Mouse (Mus musculus) yolk sac, embryonic 10.5 days (tissue): ENCODE measurements around the gene Tex46.

Experiments used
- DNase-seq: peaks from one replicate; pipeline ENCODE4 v3.0.0-alpha.2; 2017; ENCODE audit warnings: low spot score

Tex46 gene

DNA sequence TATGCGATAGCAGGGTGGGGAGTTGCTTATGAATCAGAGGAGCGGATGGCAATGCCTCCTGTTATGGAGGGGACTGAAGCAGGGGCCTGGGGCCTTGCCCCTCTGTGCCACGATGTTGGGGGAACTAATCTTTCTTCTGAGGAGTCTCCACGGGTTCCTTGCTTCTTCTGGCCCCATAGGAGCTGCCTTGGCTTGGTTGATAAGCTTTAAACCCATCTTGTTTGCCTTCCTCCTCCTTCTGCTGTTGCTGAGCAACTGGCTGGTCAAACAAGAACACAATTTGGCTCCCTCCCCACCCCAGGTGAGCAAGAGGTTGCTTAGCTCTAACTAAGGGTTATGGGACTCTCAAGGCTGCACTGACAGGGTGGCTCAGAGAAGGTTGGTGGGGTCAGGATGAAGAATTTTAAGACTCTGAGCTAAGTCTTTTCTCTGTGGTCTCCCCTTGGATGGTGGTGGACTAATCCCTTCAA lies at the start of gene Tex46:
Tex46 (plus strand) TSS at position 51 of the 470 bp plus-strand sequence.
- no peak for DNase-seq

DNA sequence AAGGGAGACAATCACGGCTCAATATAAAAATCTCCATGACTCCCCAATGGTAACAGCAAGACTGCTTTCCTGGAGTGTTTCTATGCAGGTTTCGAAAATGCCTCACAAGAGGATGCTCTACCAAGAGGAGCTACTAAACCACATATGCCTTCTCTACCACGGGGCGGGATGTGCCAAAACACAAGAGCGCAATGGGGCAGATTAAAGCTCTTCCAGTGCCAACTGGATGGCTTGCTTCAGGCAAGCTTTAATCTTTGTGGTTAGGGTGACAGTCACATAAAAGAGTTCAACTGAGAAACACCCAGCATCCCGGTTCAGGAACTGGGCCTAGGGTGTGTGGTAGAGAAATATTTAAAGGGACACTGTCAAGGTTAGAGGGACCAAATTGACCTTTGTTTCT lies 47.5 kb upstream of the Tex46 start:
- no peak for DNase-seq

DNA sequence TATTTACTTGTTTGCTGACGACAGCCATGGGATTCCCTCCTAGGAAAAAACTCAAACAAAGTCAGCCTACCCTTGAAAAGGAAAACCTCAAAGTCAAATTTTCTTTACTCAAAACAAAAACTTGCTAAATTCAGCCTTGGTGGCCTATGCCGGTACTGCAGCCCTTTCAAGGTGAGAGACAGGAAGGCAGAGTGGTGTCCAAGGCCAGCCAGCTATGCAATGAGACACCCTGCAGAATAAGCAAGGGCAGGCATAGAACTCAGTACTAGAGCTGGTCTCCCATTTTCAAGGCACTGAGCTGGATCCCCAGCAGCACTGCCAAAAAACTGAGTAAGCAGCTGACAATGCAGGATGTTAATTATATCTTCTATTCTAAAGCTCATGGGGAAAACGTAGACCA lies 41.6 kb upstream of the Tex46 start:
- DNase-seq: no peak

DNA sequence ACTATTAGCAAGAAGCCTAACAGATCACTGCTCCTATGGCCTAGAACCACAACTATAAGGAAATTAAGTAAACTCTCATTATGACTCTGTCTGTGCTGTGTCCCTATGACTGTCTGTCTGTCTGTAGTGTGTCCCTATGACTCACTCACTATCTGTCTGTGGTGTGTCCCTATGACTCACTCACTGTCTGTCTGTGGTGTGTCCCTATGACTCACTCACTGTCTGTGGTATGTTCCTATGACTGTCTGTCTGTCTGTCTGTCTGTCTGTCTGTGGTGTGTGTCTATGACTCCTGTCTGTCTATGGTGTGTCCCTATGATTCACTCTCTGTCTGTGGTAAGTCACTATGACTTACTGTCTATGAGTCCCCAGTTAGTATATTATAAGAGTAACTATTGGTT lies 40.2 kb upstream of the Tex46 start:
- no peak for DNase-seq

DNA sequence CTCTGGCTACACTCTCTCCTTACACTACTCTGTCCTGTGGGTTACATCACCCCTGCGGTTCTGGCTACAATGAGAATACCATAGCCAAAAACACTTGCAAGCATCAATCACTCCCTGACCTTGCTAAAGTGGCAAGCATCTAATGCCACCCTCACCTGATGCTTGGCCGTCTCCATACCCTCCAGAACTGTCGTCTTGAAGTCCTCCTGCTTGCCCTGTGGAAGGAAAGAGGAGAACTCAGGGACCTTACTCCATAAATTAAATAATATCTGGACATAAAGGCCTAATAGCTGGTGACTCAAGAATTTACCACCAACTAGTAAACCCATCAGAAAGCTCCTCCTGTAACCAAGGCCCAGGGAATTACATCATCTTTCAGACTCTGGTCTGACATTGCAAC lies 28.4 kb upstream of the Tex46 start:
- DNase-seq: no peak

DNA sequence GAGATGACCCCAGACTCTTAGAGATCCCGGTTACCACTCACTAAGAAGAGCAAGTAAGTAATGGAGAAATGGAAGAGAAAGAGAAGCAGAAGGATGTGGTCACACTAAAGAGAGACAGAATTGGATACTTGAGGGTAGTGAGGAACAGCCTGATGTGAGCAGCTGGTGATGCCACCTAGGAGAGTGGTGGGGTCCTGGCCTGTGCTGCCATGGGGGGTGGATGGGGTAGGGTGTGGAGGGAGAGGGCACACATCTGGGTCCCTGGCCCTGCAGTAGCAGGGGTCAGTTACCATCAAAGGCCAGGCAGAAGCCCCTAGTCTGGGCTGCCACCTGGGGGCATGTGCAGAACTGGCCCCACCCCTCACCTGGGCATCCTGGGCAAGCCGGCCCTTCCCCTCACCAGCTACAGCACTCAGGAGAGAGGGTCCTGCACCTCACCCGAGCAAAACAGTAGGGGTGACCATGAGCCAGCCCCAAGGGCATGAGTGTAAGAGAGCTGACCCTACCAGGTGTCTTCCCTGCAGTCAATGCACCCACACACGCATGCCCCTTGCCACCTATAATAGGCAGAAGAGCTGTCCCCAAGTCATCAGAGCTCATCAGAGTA lies 22.9 kb upstream of the Tex46 start:
- no peak for DNase-seq

DNA sequence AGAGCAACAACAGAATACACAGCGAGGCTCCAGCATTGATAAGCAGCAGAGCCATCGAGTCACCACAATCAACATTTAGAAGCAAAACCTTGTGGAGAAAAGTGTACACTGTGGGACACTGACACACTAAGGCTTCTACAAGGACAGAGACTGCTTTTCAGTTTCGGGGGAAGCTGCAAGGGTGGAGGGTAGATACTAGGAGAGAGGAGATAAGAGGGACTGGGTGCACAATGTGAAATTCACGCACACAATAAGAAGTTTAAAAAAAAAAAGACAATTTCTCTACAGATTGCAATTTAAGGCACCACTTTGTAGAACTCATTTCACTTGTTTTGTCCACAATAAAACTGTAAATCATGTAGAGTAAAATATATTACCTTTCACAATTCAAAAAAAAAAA lies 22.2 kb upstream of the Tex46 start:
- no peak for DNase-seq

DNA sequence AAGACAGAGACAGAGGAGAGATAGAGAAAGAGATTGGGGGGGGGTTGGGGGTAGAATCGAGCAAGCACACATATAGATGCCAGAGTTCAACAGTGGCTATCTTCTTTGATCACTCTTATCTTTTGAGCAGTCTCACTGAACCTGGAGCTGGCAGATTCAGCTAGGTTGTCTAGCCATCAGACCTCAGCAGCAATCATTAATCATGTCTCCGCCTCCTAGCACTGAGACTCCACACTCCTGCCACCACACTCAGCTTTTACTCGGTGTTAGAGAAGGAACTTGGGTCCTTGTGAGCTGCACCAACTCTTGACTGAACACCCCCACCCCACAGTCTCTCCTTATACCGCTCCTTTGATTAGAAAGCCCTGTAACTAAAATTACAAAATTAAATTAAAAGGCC lies 18.1 kb upstream of the Tex46 start:
- peak; percentile 78 for DNase-seq

DNA sequence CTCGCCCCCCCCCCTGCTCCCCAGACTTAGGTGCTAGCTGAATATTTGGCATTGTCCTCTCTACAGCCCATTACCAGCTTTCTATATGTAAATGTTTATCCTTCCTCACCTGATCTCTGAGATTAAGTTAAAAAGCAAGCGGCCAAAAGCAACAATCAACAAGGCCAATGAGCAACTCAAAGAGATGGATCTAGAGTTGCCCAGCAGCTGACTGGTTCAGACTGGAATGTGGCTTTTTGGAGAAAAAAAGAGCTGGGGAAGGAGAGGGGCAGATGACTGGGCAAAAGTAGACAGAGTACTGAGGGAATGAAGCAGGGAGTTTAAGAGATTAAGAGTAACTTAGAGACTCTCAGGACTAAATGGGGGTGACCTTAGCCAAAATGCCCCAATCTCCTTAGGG lies 16.2 kb upstream of the Tex46 start:
- no peak for DNase-seq

DNA sequence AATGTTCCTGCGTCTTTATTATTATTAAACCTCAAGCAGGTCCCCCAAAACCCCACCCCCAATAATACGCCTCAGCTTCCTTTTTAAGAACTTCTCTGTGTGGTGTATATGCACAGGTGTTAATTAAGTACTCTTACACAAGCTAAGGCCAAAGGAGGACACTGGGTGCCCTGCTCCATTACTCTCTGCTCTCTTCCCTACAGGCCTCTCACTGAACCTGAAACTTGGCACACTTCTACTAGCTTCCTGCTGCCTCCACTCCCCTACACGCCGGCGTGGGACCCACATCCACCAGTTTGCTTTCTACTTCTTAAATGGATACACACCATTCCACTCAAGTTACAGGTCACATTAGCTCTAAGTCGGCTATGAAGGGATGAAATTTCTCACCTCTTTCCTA lies 15.0 kb upstream of the Tex46 start:
- DNase-seq: no peak

DNA sequence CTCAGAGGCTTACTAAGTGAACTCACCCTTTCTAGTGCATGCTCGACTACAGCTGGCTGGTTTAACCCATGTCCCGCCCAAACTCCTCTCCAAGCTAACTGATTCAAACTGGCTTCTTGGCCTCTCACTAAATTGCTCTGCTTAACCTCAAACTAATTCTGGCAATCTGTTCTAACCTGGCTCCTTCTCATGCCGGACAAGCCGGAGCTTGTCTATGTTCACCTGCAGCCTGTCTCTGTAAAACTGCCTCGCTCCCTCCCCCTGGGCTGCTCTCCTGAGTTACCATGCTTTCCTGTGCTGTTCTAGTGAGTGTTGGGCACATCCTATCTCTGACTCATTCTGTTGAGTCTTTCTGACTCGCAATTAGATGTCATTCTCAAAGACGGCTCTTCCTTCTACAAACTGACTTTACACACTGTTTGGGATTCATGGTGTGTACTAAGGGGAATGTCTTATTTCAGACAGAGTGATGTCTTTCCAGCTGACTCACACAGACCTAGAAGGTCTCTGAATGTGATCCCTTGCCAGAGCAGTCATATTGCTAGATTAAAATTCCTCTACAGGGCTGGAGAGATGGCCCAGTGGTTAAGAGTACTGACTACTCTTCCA lies 11.9 kb upstream of the Tex46 start:
- no peak for DNase-seq

DNA sequence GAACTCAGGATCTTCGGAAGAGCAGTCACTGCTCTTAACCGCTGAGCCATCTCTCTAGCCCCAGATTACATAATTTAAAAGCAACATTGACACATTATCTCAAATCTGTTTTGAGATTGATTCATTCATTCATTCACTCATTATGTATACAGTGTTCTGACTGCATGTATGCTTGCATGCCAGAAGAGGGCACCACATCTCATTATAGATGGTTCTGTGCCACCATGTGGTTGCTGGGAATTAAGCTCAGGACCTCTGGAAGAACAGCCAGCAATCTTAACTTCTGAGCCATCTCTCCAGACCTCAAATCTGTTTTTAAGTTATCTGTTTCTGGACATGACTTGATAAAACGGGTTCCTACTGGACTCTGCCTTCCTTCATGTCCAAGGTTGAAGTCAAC lies 10.4 kb upstream of the Tex46 start:
- no peak for DNase-seq

DNA sequence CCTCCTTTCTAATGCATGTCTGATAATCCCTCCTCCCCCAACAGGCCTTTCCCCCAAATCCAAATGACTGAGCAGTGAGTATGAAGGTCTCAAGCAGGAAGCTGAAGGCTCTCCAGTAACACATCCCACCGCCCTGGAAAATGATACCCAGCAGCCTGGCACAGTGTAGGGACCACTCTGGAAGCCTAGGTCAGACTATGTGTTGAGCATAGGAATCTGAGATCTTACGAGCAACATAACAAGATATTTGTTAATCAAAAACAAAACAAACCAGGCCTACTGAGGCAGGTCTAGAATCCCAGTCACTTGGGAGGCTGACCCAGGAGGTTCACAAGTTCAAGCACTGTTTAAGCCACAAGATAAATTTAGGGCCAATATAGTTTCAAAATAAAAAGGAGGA lies 9.7 kb upstream of the Tex46 start:
- DNase-seq: no peak

DNA sequence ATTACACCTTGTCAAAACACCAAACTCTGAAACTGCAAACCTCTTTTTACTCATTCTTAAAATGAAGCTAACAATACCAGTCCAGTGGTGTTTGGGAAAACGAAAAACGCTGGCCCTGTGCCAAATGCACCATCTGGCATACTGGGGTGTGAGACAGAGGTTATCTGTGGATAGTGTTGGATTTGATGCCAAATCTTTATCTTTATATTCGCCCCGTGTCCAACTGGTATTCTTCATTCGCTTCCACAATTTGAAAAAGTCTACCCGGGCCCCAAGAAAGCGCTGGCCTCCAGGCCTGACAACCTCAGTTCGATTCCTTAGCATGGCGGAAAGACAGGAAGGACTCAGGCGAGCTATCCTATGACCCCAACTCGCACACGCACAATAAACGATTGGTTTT lies 8.8 kb upstream of the Tex46 start:
- peak; percentile 32 for DNase-seq

DNA sequence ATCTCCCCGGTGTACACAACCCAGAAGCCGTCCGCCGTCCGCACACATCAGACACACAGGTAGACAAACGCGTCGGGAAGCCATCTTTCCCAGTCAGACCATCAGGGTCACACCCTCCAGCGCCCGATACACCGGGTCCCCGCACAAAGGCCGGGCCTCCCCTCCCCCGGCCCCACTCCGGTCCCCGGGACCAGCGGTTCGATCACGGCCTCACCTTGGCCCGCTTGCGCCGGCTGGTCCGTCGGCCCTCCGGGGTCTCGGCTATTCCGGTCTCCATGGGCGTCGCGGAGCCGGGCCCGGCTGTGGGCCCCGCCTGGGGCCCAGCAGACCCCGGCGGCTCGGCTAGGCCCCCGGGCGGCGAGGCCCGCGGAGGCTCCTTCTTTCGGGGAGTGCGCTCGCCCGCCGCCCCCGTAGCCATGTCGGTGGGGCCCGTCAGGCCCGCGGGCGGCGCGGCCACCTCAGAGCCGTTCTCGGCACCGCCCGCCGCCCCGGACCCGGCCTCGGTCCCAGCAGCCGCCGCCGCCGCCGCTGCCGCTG lies 8.2 kb upstream of the Tex46 start:
- DNase-seq: peak; percentile 62

DNA sequence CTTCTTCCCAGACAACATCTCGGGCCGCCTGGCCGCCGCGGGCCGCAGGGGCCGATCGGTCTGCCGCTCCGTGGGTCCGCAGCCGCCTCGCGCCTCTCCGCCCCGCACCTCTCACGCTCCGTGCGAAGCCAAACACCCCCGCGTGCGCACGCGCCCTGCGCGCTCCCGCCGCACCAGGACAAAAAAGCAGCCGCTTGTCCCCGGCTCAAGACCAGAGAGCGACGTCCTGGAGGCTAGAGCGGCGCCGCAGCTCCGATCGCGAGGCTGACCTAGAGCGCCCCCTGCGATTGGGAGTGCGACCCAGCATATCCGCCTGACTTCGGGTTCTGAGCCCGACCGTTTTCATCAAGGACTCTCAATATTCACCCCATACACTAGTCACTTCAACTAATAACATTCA lies 7.7 kb upstream of the Tex46 start, which contains the start of gene Kdm1a:
Kdm1a (minus strand) TSS at position 156 of the 400 bp plus-strand sequence.
- DNase-seq: peak; percentile 92

DNA sequence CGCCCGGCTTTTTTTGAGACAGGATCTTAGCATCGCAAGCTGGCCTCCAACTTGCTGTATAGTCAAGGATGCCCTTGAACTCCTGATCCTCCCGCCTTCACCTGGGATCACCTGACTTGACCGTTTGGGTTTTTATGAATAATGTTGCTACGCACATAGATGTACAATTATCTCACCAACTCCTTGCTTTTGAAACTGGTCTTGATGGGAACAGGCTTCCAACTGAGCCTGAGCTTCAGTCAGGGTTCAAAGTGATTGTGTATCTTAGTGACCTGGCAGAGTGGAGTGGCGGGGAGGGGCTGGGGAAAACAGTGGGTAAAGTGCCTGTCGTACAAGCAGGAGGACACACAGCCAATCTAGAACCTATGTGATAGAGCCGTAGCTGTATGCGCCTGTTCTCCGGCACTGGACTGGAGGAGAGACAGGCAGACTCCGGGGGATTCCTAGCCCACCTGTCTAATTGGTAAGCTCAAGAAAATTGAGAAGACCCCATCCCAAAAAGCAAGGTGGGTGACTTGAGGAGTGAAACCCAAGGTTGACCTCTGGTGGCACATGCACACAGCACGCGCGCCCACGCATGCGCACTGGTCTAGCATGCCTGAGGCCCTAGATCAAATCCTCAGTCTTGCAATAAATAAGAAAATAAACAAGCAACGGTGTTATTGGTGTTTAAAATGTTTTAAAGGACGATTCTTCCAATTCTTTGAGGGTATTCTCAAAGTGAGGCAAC lies 4.3 kb upstream of the Tex46 start:
- no peak for DNase-seq

DNA sequence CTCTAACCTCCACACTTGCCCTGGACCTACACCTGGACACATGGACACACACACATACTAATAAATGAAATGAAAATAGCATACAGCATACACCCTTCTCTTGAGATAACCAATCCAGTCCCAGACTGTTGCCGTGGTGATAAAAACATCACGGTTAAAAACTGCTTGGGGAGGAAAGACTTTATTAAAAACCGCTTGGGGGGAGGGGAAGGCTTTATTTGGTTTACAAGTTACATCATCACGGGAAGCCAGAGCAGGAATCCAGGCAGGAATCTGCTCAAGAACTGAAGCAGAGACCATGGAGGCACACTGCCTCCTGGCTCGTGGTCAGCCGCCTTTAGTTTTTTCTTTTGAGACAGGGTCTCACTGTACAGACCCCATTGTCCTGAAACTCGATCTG lies 3.4 kb downstream of the Tex46 start:
- DNase-seq: no peak

DNA sequence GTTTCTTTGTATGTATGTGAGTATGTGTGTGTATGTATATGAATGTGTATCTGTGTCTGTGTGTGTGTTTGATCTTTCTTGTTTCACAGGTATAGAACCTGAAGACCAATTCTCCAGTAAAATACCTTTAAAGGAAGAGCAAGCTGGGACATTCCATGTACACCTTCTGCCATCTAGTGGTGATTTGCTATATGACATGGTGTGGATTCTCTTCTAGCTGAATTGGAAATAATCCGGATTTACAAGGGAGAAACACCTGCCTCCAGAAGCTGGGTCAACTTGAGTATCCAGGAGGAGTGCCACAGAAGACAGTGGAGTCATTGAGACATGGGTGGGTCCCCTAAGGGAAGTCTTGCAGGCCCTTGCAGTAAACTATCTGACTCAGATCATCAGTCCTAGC lies 11.1 kb downstream of the Tex46 start:
- DNase-seq: peak; percentile 25

DNA sequence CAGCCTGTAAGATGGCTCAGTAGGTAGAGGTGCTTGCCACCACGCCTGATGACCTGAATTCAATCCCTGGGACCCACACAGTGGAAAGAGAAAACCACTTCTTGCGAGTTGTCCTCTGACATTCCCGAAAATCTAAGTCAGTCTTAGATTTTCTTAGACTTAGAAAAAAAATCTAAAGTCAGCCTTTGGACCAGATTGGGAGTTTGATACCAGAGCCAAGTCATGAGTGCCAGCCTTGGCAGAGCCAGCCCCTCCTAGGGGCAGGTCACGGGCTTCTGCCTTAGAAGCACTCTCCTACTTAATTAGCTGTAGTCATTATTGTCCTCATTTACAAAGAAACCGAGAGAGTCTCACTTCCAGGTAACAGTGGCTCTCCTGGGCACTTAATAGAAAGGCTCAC lies 11.7 kb downstream of the Tex46 start:
- DNase-seq: no peak

DNA sequence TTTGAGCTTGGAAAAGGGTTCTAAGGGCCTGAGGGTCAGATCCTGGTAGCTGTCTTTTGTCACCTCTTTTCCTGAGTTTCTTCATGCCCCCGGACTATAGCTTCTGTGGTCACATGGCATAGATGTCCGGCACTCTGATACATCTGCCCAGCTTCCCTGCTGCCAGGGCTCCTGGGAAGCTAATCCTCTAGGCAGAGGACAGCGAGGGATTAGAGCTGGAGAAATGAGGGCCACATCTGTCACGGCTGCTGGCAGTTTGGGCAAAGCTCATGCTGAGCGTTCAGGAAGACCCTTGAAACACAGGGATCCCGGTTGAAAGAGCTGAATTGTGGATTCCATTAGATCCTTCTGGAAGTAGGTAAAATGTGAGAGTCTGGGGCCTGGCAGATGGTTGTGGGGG lies 12.2 kb downstream of the Tex46 start, which contains the start of gene Lactbl1:
Lactbl1 (plus strand) TSS at position 234 of the 400 bp plus-strand sequence.
- DNase-seq: no peak

DNA sequence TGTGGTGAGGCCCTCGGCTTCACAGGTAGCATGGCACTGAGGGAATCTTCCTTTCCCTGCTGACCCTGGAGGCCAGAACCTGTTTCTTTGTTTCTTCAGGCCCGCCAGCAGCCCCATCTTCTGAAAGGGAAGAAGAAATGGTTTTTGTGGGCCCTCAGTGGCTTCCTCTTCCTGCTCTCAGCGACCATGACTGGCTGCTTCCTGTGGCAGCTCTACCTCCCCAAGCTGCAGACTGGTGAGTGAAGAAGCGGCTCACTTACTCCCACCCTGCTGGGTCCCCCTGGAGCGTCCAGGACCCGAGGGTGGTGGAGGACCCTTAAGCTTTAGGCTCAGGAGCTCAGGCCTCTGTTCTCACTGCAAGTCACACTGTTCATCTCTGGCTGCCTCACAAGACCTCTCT lies 16.4 kb downstream of the Tex46 start:
- no peak for DNase-seq
